8 mouse cellular contexts compared by ENCODE assay signal in the genomic region with DNA sequence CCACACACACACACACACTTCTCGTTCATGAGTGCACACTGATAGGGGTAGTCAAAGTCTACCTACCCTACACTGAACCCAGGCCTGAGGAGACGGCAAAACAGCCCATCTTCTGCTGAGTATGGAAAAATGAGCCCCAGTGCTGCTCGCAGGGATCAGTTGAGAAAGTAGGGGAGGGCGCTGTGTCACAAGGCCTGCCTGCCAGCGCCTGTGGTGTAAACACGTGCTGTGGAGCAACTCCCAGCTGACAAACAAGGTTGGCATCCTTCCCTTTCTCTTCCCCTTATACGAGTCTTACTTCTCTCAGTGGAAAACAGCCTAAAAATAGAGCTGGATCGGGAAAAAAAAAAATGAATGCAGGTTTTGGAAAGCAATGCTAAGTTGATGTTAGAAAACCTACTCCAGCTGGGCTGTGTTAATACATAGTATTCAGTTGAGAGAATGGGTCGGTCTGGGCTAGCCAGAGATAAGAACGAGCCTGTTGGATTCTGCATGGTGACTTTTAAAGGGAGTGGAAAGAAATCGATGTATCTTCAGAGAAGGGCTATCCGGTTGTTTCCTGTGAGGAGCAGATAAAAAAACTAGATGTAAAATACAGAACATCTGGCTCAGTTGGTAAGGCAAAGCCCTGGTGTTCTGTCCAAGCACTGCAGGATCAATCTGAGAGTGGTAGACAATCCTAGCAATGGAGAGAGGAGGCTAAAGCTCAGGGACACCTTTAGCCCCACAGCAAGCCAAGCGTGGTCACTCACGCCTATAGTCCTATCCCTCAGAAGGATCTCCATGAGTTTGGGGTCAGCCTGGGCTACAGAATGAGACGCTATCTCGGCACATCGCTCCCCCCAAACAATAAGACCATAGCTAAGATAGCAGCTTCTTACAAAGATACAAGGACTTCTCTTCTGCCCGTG. TPM values are rescaled to one million over a fixed set of nuclear protein-coding genes. Genes with fewer than 3 reads are reported as not detected.
DNase-seq lines count a peak whose midpoint lies in the region; ATAC-seq and TF ChIP-seq lines count a peak whose summit lies in the region.

No protein-coding gene starts in this region.

- TF ChIP-seq CTCF in hindbrain, postnatal 0 days (IDR thresholded peaks at IDR 0.05; ENCODE audit: low read depth): no peak

- H3K4me3 ChIP-seq in hindbrain, postnatal 0 days (ENCODE audit: low read length): no peak overlapping the region
- no peak overlapping the region for H3K4me3 ChIP-seq in hindbrain, embryonic 16.5 days (ENCODE audit: low read length)

- no peaks in the 10 kb centered on the region for H3K4me1 ChIP-seq in hindbrain, postnatal 0 days (ENCODE audit: insufficient read depth, low read length)
- H3K4me1 ChIP-seq in hindbrain, embryonic 16.5 days (ENCODE audit: control insufficient read depth, insufficient read depth, low read depth, low read length): no peaks in the 10 kb centered on the region

- H3K27ac ChIP-seq in hindbrain, postnatal 0 days: no peak overlapping the region
- no peak overlapping the region for H3K27ac ChIP-seq in hindbrain, embryonic 16.5 days (ENCODE audit: low read depth, low read length)

- H3K4me2 ChIP-seq in hindbrain, postnatal 0 days (ENCODE audit: low read depth, low read length): no peak overlapping the region
- H3K4me2 ChIP-seq in hindbrain, embryonic 16.5 days (ENCODE audit: low read length): no peak overlapping the region

- peak; percentile 59 for DNase-seq in hindbrain, postnatal 0 days (ENCODE audit: low spot score)
- peak; percentile 80 for DNase-seq in adrenal gland, adult 2 months
- DNase-seq in liver: peak; percentile 28
- peak; percentile 41 for DNase-seq in ovary, postnatal 36 days (ENCODE audit: low spot score)
- DNase-seq in thymus, postnatal 36 days: no peak
- DNase-seq in cerebellum, adult 11 months: no peak

- H3K27me3 ChIP-seq in hindbrain, postnatal 0 days (ENCODE audit: insufficient read depth, low read length): no peaks in the 10 kb centered on the region
- H3K27me3 ChIP-seq in hindbrain, embryonic 16.5 days (replicated peaks; ENCODE audit: control insufficient read depth, insufficient read depth, low read length): no peaks in the 10 kb centered on the region

- H3K9me3 ChIP-seq in hindbrain, postnatal 0 days (ENCODE audit: low read length): no peaks in the 10 kb centered on the region
- H3K9me3 ChIP-seq in hindbrain, embryonic 16.5 days (ENCODE audit: control insufficient read depth, low read length): no peaks in the 10 kb centered on the region

- WGBS in hindbrain, postnatal 0 days: 60% methylated on average over 18 of the region's 18 CpGs
- 64% methylated on average over 18 of the region's 18 CpGs for WGBS in hindbrain, embryonic 16.5 days

- H3K9ac ChIP-seq in hindbrain, postnatal 0 days (replicated peaks; ENCODE audit: low read length): no peak overlapping the region
- H3K9ac ChIP-seq in hindbrain, embryonic 16.5 days (ENCODE audit: low read depth, low read length): no peak overlapping the region

- H3K36me3 ChIP-seq in hindbrain, postnatal 0 days (ENCODE audit: insufficient read depth, low read length): no peaks in the 10 kb centered on the region
- H3K36me3 ChIP-seq in hindbrain, embryonic 16.5 days (ENCODE audit: control insufficient read depth, insufficient read depth, low read length): no peaks in the 10 kb centered on the region

- ATAC-seq in hindbrain, postnatal 0 days: no peak
- ATAC-seq in hindbrain, embryonic 16.5 days: no peak
- peak; percentile 91 for ATAC-seq in granulocyte monocyte progenitor cell, adult 5-6 weeks (replicated peaks; ENCODE audit: poor library complexity, severe bottlenecking)

RNA-seq across cellular contexts. Expression of gene Pfkfb3, which starts 40.6 kb away (rescaled TPM):
- total RNA-seq in hindbrain, postnatal 0 days (2014; rRNA removed): 15.6 and 21.3 TPM in 2 replicates
- polyA plus RNA-seq in hindbrain, postnatal 0 days (2015; fragmentation: Nextera tagmentation; extraction: Ambion mirVana): 18.5 and 19.6 TPM in 2 replicates
- 28.5 and 33.9 TPM in 2 replicates for polyA plus RNA-seq in hindbrain, embryonic 16.5 days (2015; fragmentation: Nextera tagmentation; extraction: Ambion mirVana)
- 100 to 1,000 TPM; 163 to 230 TPM for total RNA-seq in adrenal gland, adult 2 months (2021)
- 26.0 and 50.3 TPM in 2 replicates for polyA plus RNA-seq in adrenal gland, adult 2 months (2012; rRNA removed)
- 44.8 and 74.9 TPM in 2 replicates for total RNA-seq in granulocyte monocyte progenitor cell, adult 5-6 weeks (2014; fragmentation: Nextera tagmentation)
- total RNA-seq in granulocyte monocyte progenitor cell, adult 5-6 weeks (2017): 43.8 and 44.8 TPM in 2 replicates

Comparison
In these comparisons a context has a peak if more than half of its experiments do, and no peak if none do; other contexts are left out.
1. DNase-seq: peak in hindbrain, postnatal 0 days (single experiment), adrenal gland, adult 2 months (single experiment), liver (single experiment) and ovary, postnatal 36 days (single experiment); none in thymus, postnatal 36 days (0 of 2) and cerebellum, adult 11 months (single experiment).